Mouse (Mus musculus): ENCODE results near the gene Cntrl.

GRCm38 (mm10) chr2:35131491-35131890 lies 22.2 kb downstream of the Cntrl start:
- TF ChIP-seq CTCF (IDR thresholded peaks at IDR 0.05; ENCODE audit: low read depth, low read length) (no peak), GATA2 (IDR thresholded peaks at IDR 0.05; ENCODE audit: borderline replicate concordance, low read depth, low read length) (no peak), POLR2AphosphoS5 (IDR thresholded peaks at IDR 0.05; ENCODE audit: insufficient replicate concordance, low read depth, low read length) (no peak)

Measured in G1E (cell line).